Mouse (Mus musculus) lung, embryonic 16.5 days (tissue): ENCODE measurements at regions not wholly inside any gene's neighbourhood (a gene's known extent, or its start where the extent isn't known, plus 50 kb on each side); places are given as distances from the start of the nearest gene placed in this dataset.
"Not testable (repeated sequence)": the region's sequence is repeated elsewhere in the genome, so short reads cannot be mapped to it uniquely, and the experiment has no call there.

Experiments used
- ATAC-seq: fragments of 200-750 bp; cut with Nextera tagmentation; 2 replicates; pipeline ENCODE4 v1.8.0; 2017; ENCODE audit warnings: low read depth, mild to moderate bottlenecking, moderate library complexity
- H3K27ac ChIP-seq: fragments of 300-500 bp; sonication (generic); 2 replicates; pipeline ENCODE4 v1.5.1; 2014; ENCODE audit warnings: mild to moderate bottlenecking, control low read depth, low read length
- H3K27me3 ChIP-seq: fragments of 300-500 bp; sonication (generic); 2 replicates; pipeline ENCODE4 v1.6.1; 2014; ENCODE audit warnings: low read depth, low read length, mixed read lengths; ENCODE audit not compliant: control insufficient read depth, insufficient read depth
- H3K36me3 ChIP-seq: fragments of 300-500 bp; sonication (generic); 2 replicates; pipeline ENCODE4 v1.6.1; 2014; ENCODE audit warnings: low read length; ENCODE audit not compliant: control insufficient read depth, insufficient read depth
- H3K4me1 ChIP-seq: fragments of 300-500 bp; sonication (generic); replicated peaks from 2 replicates; pipeline ENCODE4 v1.6.1; 2014; ENCODE audit warnings: low read length, mixed read lengths; ENCODE audit not compliant: control insufficient read depth, insufficient read depth
- H3K4me2 ChIP-seq: fragments of 300-500 bp; sonication (generic); 2 replicates; pipeline ENCODE4 v1.6.1; 2014; ENCODE audit warnings: low read depth, low read length, control low read depth
- H3K4me3 ChIP-seq: fragments of 300-500 bp; sonication (generic); 2 replicates; pipeline ENCODE4 v1.5.1; 2014; ENCODE audit warnings: mild to moderate bottlenecking, low read length, control low read depth
- H3K9ac ChIP-seq: fragments of 300-500 bp; sonication (generic); 2 replicates; pipeline ENCODE4 v1.6.1; 2014; ENCODE audit warnings: low read length, control low read depth
- H3K9me3 ChIP-seq: fragments of 300-500 bp; sonication (generic); 2 replicates; pipeline ENCODE4 v1.6.1; 2016; ENCODE audit warnings: low read length; ENCODE audit not compliant: control insufficient read depth
- WGBS: fragments of 180-500 bp; shearing (Covaris S2); extraction: QIAGEN DNeasy Blood & Tissue Kit; methylation state at CpG from one replicate; pipeline ENCODE4 v1.1.7; 2014; 5-methylcytosine and 5-hydroxymethylcytosine counted together

DNA sequence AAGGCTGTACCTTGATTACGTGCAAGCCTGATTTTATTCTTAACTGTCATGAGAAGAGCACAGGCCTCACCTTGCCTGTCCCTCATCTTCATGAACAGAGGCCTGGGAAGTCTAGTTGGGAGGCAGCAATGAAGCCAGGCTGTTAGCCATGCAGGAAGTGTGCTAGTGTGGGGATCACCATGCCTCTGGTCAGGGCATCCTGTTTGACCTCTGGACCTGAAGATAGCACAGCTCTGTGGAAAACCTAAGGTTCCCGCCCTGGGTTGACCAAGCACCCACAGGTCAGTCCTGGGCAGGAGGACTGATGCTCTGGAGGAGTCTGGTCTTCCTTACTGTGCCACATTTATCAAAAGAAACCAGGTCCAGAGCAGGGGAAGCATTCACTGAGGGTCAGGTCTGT lies 157.6 kb downstream of the Gm906 start:
- no peaks in the 10 kb centered on the region for H3K4me1 ChIP-seq
- WGBS = 64% methylated on average over 2 of the region's 2 CpGs

DNA sequence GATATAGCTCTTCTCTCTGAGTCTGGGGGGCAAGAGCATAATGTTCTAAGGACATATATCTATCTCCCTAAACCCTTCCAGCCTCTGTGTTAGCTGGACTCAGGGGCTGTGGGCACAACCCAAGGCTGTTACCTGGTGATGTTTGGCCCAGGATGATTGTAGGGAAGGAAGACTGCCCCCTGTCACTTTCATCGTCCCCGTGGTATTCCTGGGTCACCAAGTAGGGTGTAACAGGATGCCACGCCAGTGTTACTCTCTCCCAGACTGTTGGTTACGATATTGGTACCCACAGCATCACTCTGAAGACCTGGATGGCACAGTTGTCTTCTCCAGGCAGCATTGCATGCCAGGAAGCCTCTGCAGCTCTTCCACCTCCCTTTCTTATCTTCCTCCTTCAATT lies 185.3 kb downstream of the Gm906 start:
- Histone ChIP-seq H3K4me1 (no peaks in the 10 kb centered on the region), H3K4me2 (no peak overlapping the region), H3K9me3 (no peaks in the 10 kb centered on the region), H3K9ac (no peak overlapping the region), H3K27me3 (no peaks in the 10 kb centered on the region), H3K4me3 (no peak overlapping the region), H3K27ac (no peak overlapping the region), H3K36me3 (no peaks in the 10 kb centered on the region)
- WGBS = 74% methylated on average over 4 of the region's 4 CpGs
- ATAC-seq = no peak

More for the DNA sequence above, 157.6 kb downstream of the Gm906 start:
- Histone ChIP-seq H3K36me3 (no peaks in the 10 kb centered on the region), H3K9me3 (no peaks in the 10 kb centered on the region), H3K27ac (no peak overlapping the region), H3K4me3 (no peak overlapping the region), H3K9ac (no peak overlapping the region), H3K4me2 (no peak overlapping the region), H3K27me3 (no peaks in the 10 kb centered on the region)
- ATAC-seq = no peak

DNA sequence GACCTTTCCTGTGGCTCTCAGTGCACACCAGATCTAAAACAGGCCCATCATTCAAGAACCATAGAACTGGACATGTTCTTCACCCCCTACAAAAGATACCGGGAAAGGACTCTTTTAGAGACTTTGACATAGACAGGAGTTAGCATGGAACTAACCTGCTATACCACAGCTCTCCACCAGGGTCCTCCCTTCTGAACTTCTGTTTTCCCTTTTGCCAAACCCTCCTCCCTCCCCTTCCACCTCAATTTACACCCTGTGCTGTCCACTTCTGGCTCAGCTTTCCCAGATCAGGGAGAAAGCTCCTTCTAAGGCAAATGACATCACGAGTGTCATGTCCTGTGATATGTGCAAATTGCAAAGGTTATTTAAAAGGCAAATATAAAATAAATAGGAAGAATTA lies 185.7 kb downstream of the Gm906 start:
- not testable (repeated sequence) for H3K9me3 ChIP-seq, H3K4me1 ChIP-seq, H3K9ac ChIP-seq, H3K27me3 ChIP-seq, H3K4me2 ChIP-seq, H3K4me3 ChIP-seq, ATAC-seq, H3K36me3 ChIP-seq, H3K27ac ChIP-seq
- WGBS = 56% methylated on average over 2 of the region's 2 CpGs

DNA sequence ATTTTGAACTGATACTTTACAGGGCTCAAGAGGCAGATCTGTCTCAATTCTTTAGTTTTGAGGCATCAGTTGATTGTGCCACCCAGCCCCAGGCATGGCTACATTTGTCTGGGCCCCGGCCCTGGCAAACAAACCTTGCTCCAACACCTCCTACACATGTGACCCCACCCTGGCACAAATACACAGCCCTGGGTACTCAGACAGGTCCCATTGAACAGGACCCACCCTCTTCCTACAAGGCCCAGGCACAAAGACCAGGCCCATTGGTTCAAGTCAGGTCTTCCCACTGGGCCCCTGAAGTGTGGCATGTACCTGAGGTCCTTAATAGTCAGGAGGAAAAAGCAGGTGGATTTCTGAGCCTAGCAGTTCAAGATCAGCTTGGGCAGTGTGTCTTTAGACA lies 190.4 kb downstream of the Gm906 start:
- H3K4me2 ChIP-seq, H3K27ac ChIP-seq, H3K27me3 ChIP-seq, ATAC-seq, H3K9ac ChIP-seq, H3K4me1 ChIP-seq, H3K36me3 ChIP-seq, H3K4me3 ChIP-seq, H3K9me3 ChIP-seq: not testable (repeated sequence)
- WGBS = 53% methylated on average over 1 of the region's 1 CpGs

DNA sequence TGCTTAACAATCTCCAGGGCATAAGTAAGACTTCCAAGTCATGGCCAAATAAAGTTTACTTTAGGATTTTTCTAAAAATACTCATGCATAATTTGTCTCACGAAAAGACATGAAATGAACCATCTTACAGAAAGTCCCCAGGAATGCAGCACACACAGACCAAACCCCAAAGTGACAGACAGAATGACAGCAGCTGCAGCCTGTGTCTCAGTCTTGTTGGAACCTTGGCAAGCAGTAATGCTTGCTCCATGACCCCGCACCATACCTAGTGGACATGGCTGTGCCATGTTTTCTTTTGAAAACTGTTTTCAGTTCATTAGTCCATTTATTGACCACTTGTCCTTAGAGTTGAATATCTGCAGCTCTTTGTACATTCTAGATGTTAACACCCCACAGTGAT lies 191.1 kb downstream of the Gm906 start:
- not testable (repeated sequence) for H3K4me1 ChIP-seq, H3K9ac ChIP-seq, H3K9me3 ChIP-seq, H3K27me3 ChIP-seq, H3K27ac ChIP-seq, H3K4me2 ChIP-seq, H3K36me3 ChIP-seq, H3K4me3 ChIP-seq, ATAC-seq
- WGBS = 66% methylated on average over 2 of the region's 2 CpGs

DNA sequence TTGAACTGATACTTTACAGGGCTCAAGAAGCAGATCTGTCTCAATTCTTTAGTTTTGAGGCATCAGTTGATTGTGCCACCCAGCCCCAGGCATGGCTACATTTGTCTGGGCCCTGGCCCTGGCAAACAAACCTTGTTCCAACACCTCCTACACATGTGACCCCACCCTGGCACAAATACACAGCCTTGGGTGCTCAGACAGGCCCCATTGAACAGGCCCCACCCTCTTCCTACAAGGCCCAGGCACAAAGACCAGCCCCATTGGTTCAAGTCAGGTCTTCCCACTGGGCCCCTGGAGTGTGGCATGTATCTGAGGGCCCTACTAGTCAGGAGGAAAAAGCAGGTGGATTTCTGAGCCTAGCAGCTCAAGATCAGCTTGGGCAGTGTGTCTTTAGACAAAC lies 198.4 kb downstream of the Gm906 start:
- H3K4me3 ChIP-seq, H3K27ac ChIP-seq, H3K9me3 ChIP-seq, H3K36me3 ChIP-seq, H3K4me1 ChIP-seq, ATAC-seq, H3K4me2 ChIP-seq, H3K9ac ChIP-seq, H3K27me3 ChIP-seq: not testable (repeated sequence)

DNA sequence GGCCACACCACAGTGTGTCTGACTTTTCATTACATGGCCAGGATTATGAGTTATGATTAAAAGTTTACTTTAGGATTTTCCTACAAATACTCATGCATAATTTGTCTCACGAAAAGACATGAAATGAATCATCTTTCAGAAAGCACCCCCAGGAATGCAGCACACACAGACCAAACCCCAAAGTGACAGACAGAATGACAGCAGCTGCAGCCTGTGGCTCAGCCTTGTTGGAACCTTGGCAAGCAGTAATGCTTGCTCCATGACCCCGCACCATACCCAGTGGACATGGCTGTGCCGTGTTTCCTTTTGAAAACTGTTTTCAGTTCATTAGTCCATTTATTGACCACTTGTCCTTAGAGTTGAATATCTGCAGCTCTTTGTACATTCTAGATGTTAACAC lies 199.0 kb downstream of the Gm906 start:
- not testable (repeated sequence) for H3K4me1 ChIP-seq, H3K36me3 ChIP-seq, H3K9me3 ChIP-seq, H3K27me3 ChIP-seq, ATAC-seq, H3K27ac ChIP-seq, H3K9ac ChIP-seq, H3K4me2 ChIP-seq, H3K4me3 ChIP-seq
- 69% methylated on average over 3 of the region's 3 CpGs for WGBS

DNA sequence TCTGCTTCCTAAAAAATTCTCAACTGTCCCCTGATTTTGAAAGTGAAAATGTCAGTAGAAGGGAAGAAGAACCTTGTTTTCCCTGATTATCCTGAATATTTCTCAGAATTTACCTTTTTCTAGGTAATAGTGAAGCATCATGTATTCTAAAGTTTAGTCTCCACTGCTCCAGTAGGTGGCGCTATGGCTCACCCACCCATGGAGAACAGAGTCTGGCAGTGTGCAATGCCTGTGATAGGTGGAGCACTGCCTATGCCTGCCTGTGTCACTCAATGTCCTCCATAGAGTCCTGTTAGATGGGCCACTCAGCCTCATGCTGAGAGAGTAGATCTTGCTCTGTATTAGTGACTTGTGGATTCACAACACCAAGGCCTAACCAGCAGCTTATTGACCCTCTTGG lies 218.4 kb downstream of the Gm906 start:
- no peaks in the 10 kb centered on the region for H3K9me3 ChIP-seq
- WGBS = 16% methylated on average over 1 of the region's 1 CpGs
- no peak for ATAC-seq

DNA sequence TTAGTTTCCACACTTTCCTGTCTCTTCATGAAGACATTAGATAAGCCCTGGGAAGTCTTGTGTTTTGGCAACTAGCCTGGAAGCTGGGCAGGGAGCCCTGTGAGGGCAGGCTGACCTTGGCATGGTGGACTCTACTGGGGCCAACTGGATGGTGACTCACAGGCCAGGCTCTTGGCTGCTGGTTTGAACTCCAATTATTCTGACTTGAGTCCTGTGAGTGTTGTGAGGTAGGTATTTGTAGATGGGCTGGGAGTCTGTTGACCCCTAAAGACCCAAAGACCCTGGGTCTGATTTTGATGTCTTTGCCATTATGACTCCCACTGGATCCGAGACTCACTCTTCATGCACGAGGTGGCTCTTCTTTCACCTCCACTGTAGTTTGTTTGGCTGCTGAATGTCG lies 208.9 kb upstream of the Gm30302 start:
- H3K27me3 ChIP-seq, H3K36me3 ChIP-seq, H3K9me3 ChIP-seq, H3K27ac ChIP-seq, H3K4me1 ChIP-seq, ATAC-seq, H3K4me2 ChIP-seq, H3K4me3 ChIP-seq, H3K9ac ChIP-seq: not testable (repeated sequence)
- WGBS = 65% methylated on average over 3 of the region's 3 CpGs

More for the DNA sequence above, 218.4 kb downstream of the Gm906 start:
- Histone ChIP-seq H3K36me3 (no peaks in the 10 kb centered on the region), H3K4me3 (no peak overlapping the region), H3K27me3 (no peaks in the 10 kb centered on the region), H3K9ac (no peak overlapping the region), H3K27ac (no peak overlapping the region), H3K4me1 (no peaks in the 10 kb centered on the region), H3K4me2 (no peak overlapping the region)

DNA sequence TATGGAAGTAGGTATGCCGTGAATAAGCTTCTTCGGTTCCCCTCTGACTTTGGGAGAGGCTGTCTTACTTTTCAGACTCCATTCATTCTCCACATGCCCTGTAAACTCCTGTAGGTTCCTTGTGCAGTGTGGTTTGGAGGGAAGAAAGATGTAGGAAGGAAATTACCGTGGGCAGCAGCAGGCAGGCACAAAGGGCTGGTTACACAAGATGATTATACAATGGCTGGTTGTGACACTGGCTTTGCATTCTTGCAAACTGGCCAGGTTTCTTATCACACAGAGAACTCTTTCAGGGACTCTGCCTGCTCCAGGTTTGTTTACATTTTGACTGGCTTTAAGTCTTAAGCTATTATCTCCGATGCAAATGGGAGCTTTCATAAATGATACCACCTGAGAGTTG lies 167.3 kb upstream of the Gm30302 start:
- not testable (repeated sequence) for H3K4me3 ChIP-seq, ATAC-seq, H3K36me3 ChIP-seq, H3K9me3 ChIP-seq, H3K27me3 ChIP-seq, H3K27ac ChIP-seq, H3K9ac ChIP-seq, H3K4me2 ChIP-seq, H3K4me1 ChIP-seq
- 61% methylated on average over 3 of the region's 4 CpGs for WGBS
